Mouse (Mus musculus) CH12.LX (cell line): ENCODE measurements around the gene Rnase4. TPM values are rescaled to one million over a fixed set of nuclear protein-coding genes. Genes with fewer than 3 reads are reported as not detected.
A peak's percentile ranks its signal among the peaks of the same experiment; 100 is the strongest.

Experiments used
- DNase-seq: peaks from one replicate; pipeline ENCODE4 v3.0.0-alpha.2; 2013; ENCODE audit errors: extremely low read depth
- H3K27ac ChIP-seq: 2 replicates; pipeline ENCODE4 v1.5.1; 2012; ENCODE audit warnings: low read depth, mild to moderate bottlenecking, control low read depth, moderate library complexity; ENCODE audit not compliant: insufficient read depth
- H3K27me3 ChIP-seq: replicated peaks from 2 replicates; pipeline ENCODE3; 2012; ENCODE audit warnings: inconsistent platforms
- H3K36me3 ChIP-seq, 2 experiments: replicated peaks in 1 of 2; 2 replicates each; pipeline versions ENCODE3 to v1.6.1; 2012; ENCODE audit warnings: inconsistent platforms in 1 of 2, low read length in 1 of 2, mild to moderate bottlenecking in 1 of 2, mixed read lengths in 1 of 2, moderate library complexity in 1 of 2; ENCODE audit not compliant: control insufficient read depth in 1 of 2, insufficient read depth in 1 of 2
- H3K4me1 ChIP-seq, 2 experiments: 2 replicates each; pipeline ENCODE4 v1.6.1; 2012; ENCODE audit warnings: inconsistent platforms in 1 of 2, moderate library complexity in 1 of 2; ENCODE audit not compliant: insufficient read depth in 2 of 2, control insufficient read depth in 1 of 2
- H3K4me2 ChIP-seq: 2 replicates; pipeline ENCODE4 v1.6.1; 2012; ENCODE audit warnings: low read depth, mild to moderate bottlenecking, control low read depth; ENCODE audit not compliant: poor library complexity, insufficient read depth, severe bottlenecking
- H3K4me3 ChIP-seq, 3 experiments: fragments of 150-350 bp in 1 of 3; sonication (generic) in 1 of 3; replicated peaks in 1 of 3; 2 replicates each; pipeline versions ENCODE3 to v1.5.1; 2011 to 2012; ENCODE audit warnings: low read depth in 2 of 3, low read length in 2 of 3, mild to moderate bottlenecking in 2 of 3, moderate library complexity in 2 of 3, control low read depth in 1 of 3, improper control_type of control experiment in 1 of 3, inconsistent platforms in 1 of 3, mixed read lengths in 1 of 3; ENCODE audit not compliant: poor library complexity in 1 of 3
- H3K79me2 ChIP-seq: replicated peaks from 2 replicates; pipeline ENCODE4 v1.6.1; 2012; ENCODE audit warnings: mild to moderate bottlenecking, moderate library complexity; ENCODE audit not compliant: control insufficient read depth, poor library complexity, insufficient read depth, severe bottlenecking; ENCODE audit errors: extremely low read depth
- H3K9ac ChIP-seq: 2 replicates; pipeline ENCODE4 v1.6.1; 2012; ENCODE audit warnings: low read depth, mild to moderate bottlenecking, control low read depth, moderate library complexity; ENCODE audit not compliant: insufficient read depth
- H3K9me3 ChIP-seq: replicated peaks from 2 replicates; pipeline ENCODE3; 2012; ENCODE audit warnings: low read length, inconsistent platforms, mixed read lengths
- BHLHE40 ChIP-seq: IDR thresholded peaks from 2 replicates; pipeline ENCODE4 v1.6.1; 2011; ENCODE audit warnings: mild to moderate bottlenecking, low read depth, low read length, improper control_type of control experiment
- CHD1 ChIP-seq: IDR thresholded peaks from 2 replicates; pipeline ENCODE4 v1.6.1; 2012; ENCODE audit warnings: low read depth, low read length, improper control_type of control experiment, inconsistent platforms
- CTCF ChIP-seq, 2 experiments: IDR thresholded peaks in 1 of 2; conservative IDR thresholded peaks in 1 of 2; 2 replicates each; pipeline ENCODE4 v1.5.1; 2011 to 2012; ENCODE audit warnings: low read depth in 2 of 2, low read length in 2 of 2, improper control_type of control experiment in 1 of 2, inconsistent platforms in 1 of 2, mild to moderate bottlenecking in 1 of 2, moderate library complexity in 1 of 2
- E2F4 ChIP-seq: IDR thresholded peaks from 2 replicates; pipeline ENCODE4 v1.6.1; 2011; ENCODE audit warnings: low read depth, low read length, improper control_type of control experiment; ENCODE audit not compliant: insufficient replicate concordance
- ELF1 ChIP-seq: IDR thresholded peaks from 2 replicates; pipeline ENCODE4 v1.6.1; 2014; ENCODE audit warnings: low read depth, mild to moderate bottlenecking, inconsistent platforms, low read length, improper control_type of control experiment
- ETS1 ChIP-seq: conservative IDR thresholded peaks from 2 replicates; pipeline ENCODE4 v1.6.1; 2012; ENCODE audit warnings: low read depth, mild to moderate bottlenecking, inconsistent platforms, low read length, improper control_type of control experiment, moderate library complexity
- GABPA ChIP-seq: IDR thresholded peaks from 2 replicates; pipeline ENCODE4 v1.6.1; 2012; ENCODE audit warnings: low read depth, low read length, improper control_type of control experiment, inconsistent platforms; ENCODE audit not compliant: insufficient replicate concordance
- HCFC1 ChIP-seq: IDR thresholded peaks from 2 replicates; pipeline ENCODE4 v1.6.1; 2012; ENCODE audit warnings: low read depth, mild to moderate bottlenecking, inconsistent platforms, low read length, improper control_type of control experiment
- IRF4 ChIP-seq: IDR thresholded peaks from 2 replicates; pipeline ENCODE4 v1.6.1; 2014; ENCODE audit warnings: low read depth, mild to moderate bottlenecking, inconsistent platforms, low read length, improper control_type of control experiment
- JUN ChIP-seq: IDR thresholded peaks from 2 replicates; pipeline ENCODE4 v1.6.1; 2011; ENCODE audit warnings: low read depth, mild to moderate bottlenecking, low read length, improper control_type of control experiment, moderate library complexity; ENCODE audit not compliant: insufficient read depth
- JUND ChIP-seq: conservative IDR thresholded peaks from 2 replicates; pipeline ENCODE4 v1.6.1; 2011; ENCODE audit warnings: low read depth, low read length, improper control_type of control experiment
- MAFK ChIP-seq: IDR thresholded peaks from 2 replicates; pipeline ENCODE4 v1.6.1; 2011; ENCODE audit warnings: low read length, improper control_type of control experiment; ENCODE audit not compliant: insufficient replicate concordance
- MAZ ChIP-seq: IDR thresholded peaks from 2 replicates; pipeline ENCODE4 v1.6.1; 2012; ENCODE audit warnings: low read depth, mild to moderate bottlenecking, inconsistent platforms, low read length, improper control_type of control experiment, moderate library complexity
- MEF2A ChIP-seq: IDR thresholded peaks from 2 replicates; pipeline ENCODE4 v1.6.1; 2014; ENCODE audit warnings: low read depth, mild to moderate bottlenecking, inconsistent platforms, low read length, improper control_type of control experiment, borderline replicate concordance
- MYC ChIP-seq: IDR thresholded peaks from 2 replicates; pipeline ENCODE4 v1.6.1; 2011; ENCODE audit warnings: low read depth, mild to moderate bottlenecking, improper control_type of control experiment, low read length
- NELFE ChIP-seq: IDR thresholded peaks from 2 replicates; pipeline ENCODE4 v1.6.1; 2011; ENCODE audit warnings: low read depth, low read length, improper control_type of control experiment
- PAX5 ChIP-seq: IDR thresholded peaks from 2 replicates; pipeline ENCODE4 v1.6.1; 2012; ENCODE audit warnings: low read length, inconsistent platforms, mixed read lengths
- RAD21 ChIP-seq: IDR thresholded peaks from 2 replicates; pipeline ENCODE4 v1.6.1; 2011; ENCODE audit warnings: low read depth, mild to moderate bottlenecking, low read length, improper control_type of control experiment, moderate library complexity
- SMC3 ChIP-seq: IDR thresholded peaks from 2 replicates; pipeline ENCODE4 v1.6.1; 2011; ENCODE audit warnings: low read depth, low read length, improper control_type of control experiment
- TCF12 ChIP-seq: IDR thresholded peaks from 2 replicates; pipeline ENCODE4 v1.6.1; 2014; ENCODE audit warnings: low read depth, mild to moderate bottlenecking, inconsistent platforms, low read length, improper control_type of control experiment
- UBTF ChIP-seq: IDR thresholded peaks from 2 replicates; pipeline ENCODE4 v1.6.1; 2012; ENCODE audit warnings: low read depth, mild to moderate bottlenecking, inconsistent platforms, low read length, improper control_type of control experiment, moderate library complexity
- USF2 ChIP-seq: conservative IDR thresholded peaks from 2 replicates; pipeline ENCODE4 v1.6.1; 2011; ENCODE audit warnings: low read depth, low read length, improper control_type of control experiment
- dilution Hi-C: fragments of 300-500 bp; cut with MboI; formaldehyde crosslinking; loops from 2 replicates; pipeline ENCODE4 v1.14.3; 2020; ENCODE audit warnings: low sequenced_read_pairs; ENCODE audit not compliant: extremely low pct_unique_long_range_greater_than_20kb, extremely low pct_ligation_motif_present
- in situ Hi-C: fragments of 300-500 bp; cut with MboI; formaldehyde crosslinking; loops from 3 replicates; pipeline ENCODE4 v1.14.3; 2019; ENCODE audit warnings: low sequenced_read_pairs, low pct_ligation_motif_present, low pct_unique_long_range_greater_than_20kb, mixed read lengths
- polyA plus RNA-seq: library from polyadenylated mRNA; unstranded; fragments of >175 nt; gene quantifications from 2 replicates; pipeline ENCODE4 v1.2.1, GENCODE M21; 2012; ENCODE audit warnings: low read depth; ENCODE audit not compliant: insufficient read length
- total RNA-seq, 2 experiments: library from RNA; depleted of rRNA; stranded (reverse); fragments of 300-350 nt in 1 of 2; fragments of >200 nt in 1 of 2; gene quantifications; 2 replicates each; pipeline ENCODE4 v1.2.3; 2012 to 2014

Rnase4 gene
- total and polyA plus RNA-seq, 3 experiments, result 1.6 to 1.9 (median 1.8) TPM

DNA sequence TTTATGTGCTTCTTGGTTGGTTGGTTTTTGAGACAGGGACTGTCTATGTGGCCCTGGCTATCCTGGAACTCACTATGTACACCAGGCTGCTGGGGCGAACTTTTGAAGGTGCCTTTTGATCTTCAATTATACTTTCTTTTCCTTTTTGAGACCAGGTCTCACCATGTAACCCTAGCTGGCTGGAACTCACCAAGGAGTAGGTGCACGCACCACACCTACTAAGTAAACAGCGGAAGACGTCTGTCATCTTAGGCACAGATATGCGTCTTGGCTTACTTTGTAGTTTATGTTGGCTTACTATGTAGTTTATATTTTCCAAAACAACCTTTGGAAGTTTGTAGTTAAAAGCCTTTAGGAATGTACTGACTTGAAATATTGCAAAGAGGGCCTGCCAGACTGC is 21.9 kb upstream of the Rnase4 start:
- Histone ChIP-seq H3K27ac (no peak overlapping the region), H3K4me1 (peaks cover 5% of the 10 kb centered on the region in 2 experiments; a peak in 2 of 4 replicates), H3K4me3 (no peak overlapping the region), H3K9me3 (no peaks in the 10 kb centered on the region), H3K9ac (no peak overlapping the region), H3K27me3 (peaks cover 8% of the 10 kb centered on the region), H3K4me2 (no peak overlapping the region), H3K79me2 (no peaks in the 10 kb centered on the region), H3K36me3 (no peaks in the 10 kb centered on the region)
- dilution Hi-C loops (no loop called here), in situ Hi-C loops (loop anchor here (10.0 kb wide), 2 partner anchors 134 to 264 kb away; partner anchors contain the start of genes Ccnb1ip1, Parp2, Pip4p1 and Pnp)
- DNase-seq, result no peak
- no peak for TF ChIP-seq ELF1
- no peak for TF ChIP-seq TCF12
- TF ChIP-seq JUN, result no peak
- no peak for TF ChIP-seq JUND
- TF ChIP-seq CHD1, result no peak
- TF ChIP-seq RAD21, result no peak
- TF ChIP-seq MAZ, result no peak
- TF ChIP-seq MYC, result no peak
- no peak for TF ChIP-seq NELFE
- no peak for TF ChIP-seq BHLHE40
- TF ChIP-seq IRF4, result no peak
- no peak for TF ChIP-seq MAFK

DNA sequence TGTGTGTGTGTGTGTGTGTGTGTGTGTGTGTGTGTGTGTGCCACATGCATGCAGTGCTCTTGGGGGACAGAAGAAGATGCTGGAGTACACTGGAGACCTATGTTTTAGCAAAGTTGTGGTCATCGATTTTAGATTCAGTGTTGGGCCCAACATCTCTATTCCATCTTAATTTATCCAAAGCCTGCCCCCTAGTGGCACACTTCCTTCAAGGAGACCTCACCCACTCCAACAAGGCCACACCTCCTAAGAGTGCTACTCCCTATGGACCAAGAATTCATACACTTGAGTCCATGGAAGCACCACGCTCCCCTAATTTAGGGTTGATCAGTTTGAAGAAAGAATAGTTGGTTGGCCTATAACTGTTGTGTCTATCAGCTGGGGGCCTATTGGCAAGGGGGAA is 21.3 kb upstream of the Rnase4 start:
- TF ChIP-seq RAD21 (peak; percentile 17), JUN (no peak), SMC3 (peak; percentile 34), CTCF (conservative IDR thresholded peaks at IDR 0.05 in 1 of 2, IDR thresholded peaks at IDR 0.05 in 1 of 2; ENCODE audit: low read depth in 2 of 2, low read length in 2 of 2) (peak; percentile 52 to 65)
- no peak overlapping the region for H3K4me2 ChIP-seq
- peak; percentile 81 for DNase-seq
- H3K9ac ChIP-seq, result no peak overlapping the region
- peaks cover 10% of the 10 kb centered on the region for H3K27me3 ChIP-seq
- H3K36me3 ChIP-seq, result no peaks in the 10 kb centered on the region
- H3K4me3 ChIP-seq, result no peak overlapping the region
- in situ Hi-C loops, result loop anchor here (10.0 kb wide), 2 partner anchors 135 to 265 kb away; partner anchors contain the start of genes Ccnb1ip1, Parp2, Pip4p1 and Pnp
- no peaks in the 10 kb centered on the region for H3K9me3 ChIP-seq
- no peaks in the 10 kb centered on the region for H3K79me2 ChIP-seq
- peaks cover 5% of the 10 kb centered on the region in 2 experiments; a peak in 2 of 4 replicates for H3K4me1 ChIP-seq
- dilution Hi-C loops, result no loop called here
- H3K27ac ChIP-seq, result no peak overlapping the region

DNA sequence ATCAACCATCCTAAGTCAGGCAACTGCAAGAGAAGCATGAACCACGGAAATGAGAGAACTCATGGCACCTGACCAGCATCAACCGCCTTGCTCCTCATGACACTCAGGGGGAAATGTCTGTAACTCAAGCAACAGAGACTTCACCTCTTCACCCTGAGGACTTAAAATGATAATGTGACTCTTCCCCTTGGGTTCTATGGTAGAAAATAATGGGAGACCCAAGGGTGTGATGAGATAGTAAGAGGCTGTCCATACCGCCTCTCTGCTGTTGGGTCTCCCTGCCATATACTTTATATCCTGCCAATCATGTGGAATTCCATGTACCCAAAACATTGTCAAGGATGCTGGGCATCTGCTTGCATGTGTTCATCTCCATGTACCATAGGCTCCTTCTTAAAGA is 16.5 kb upstream of the Rnase4 start, which contains the start of gene Olfr750:
Gene Olfr750 (minus strand): TSS at position 101 of the 400 bp plus-strand sequence.
- Histone ChIP-seq H3K4me1 (peaks cover 4 to 5% of the 10 kb centered on the region in 2 experiments; a peak in 1 of 4 replicates), H3K36me3 (no peaks in the 10 kb centered on the region), H3K27ac (no peak within 1 kb of the TSS), H3K9ac (no peak within 1 kb of the TSS), H3K9me3 (no peaks in the 10 kb centered on the region), H3K4me3 (no peak within 1 kb of the TSS), H3K79me2 (no peaks in the 10 kb centered on the region), H3K4me2 (no peak within 1 kb of the TSS), H3K27me3 (peaks cover 14% of the 10 kb centered on the region)
- no peak for DNase-seq
- in situ Hi-C loops (no loop called here), dilution Hi-C loops (no loop called here)
- TF ChIP-seq JUND, result no peak
- no peak for TF ChIP-seq ELF1
- no peak for TF ChIP-seq GABPA
- no peak for TF ChIP-seq ETS1
- no peak for TF ChIP-seq MEF2A
- no peak for TF ChIP-seq CTCF (conservative IDR thresholded peaks at IDR 0.05 in 1 of 2, IDR thresholded peaks at IDR 0.05 in 1 of 2; ENCODE audit: low read depth in 2 of 2, low read length in 2 of 2)
- TF ChIP-seq MAFK, result no peak
- no peak for TF ChIP-seq E2F4
- no peak for TF ChIP-seq JUN
- no peak for TF ChIP-seq UBTF
- TF ChIP-seq PAX5, result no peak
- TF ChIP-seq HCFC1, result no peak
- no peak for TF ChIP-seq USF2
- TF ChIP-seq RAD21, result no peak
